Mouse (Mus musculus) bone marrow, adult 2 months (tissue): ENCODE measurements around the gene Acat3.

Source experiments
- CTCF ChIP-seq: fragments of 200-500 bp; IDR thresholded peaks from 2 replicates; pipeline ENCODE4 v1.5.1; 2011; ENCODE audit warnings: low read length, control low read depth; ENCODE audit not compliant: control insufficient read depth, insufficient read depth
- POLR2A ChIP-seq: fragments of 200-500 bp; IDR thresholded peaks from 2 replicates; pipeline ENCODE4 v1.6.1; 2011; ENCODE audit warnings: low read depth, mild to moderate bottlenecking, control low read depth, low read length, borderline replicate concordance; ENCODE audit not compliant: control insufficient read depth

DNA sequence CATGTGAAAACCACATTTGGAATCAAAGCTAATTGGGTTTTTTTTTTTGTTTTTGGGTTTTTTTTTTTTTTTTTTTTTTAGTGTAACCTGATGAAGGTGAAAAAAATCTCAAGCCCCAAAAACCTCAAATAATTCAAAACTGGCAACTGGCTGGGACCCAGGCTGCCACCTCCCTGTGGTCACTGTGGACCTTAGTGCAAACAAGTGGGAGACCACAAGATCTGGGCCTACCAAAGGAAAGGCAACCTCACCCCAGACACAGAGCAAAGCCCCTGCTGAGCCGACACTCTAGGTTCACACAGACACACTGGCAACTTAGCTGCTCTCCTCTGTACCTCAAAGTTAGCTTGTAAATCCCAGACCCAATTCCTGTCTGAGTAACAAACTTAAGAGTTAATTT lies 36.1 kb downstream of the Acat3 start:
- TF ChIP-seq CTCF (no peak), POLR2A (no peak)
